Mouse (Mus musculus) heart, embryonic 10.5 days (tissue): ENCODE results near the gene Gm10570. TPM values are rescaled to one million over a fixed set of nuclear protein-coding genes. Genes with fewer than 3 reads are reported as not detected.

Experiments used
- DNase-seq: peaks from one replicate; pipeline ENCODE4 v3.0.0-alpha.2; 2017; ENCODE audit warnings: low spot score
- H3K27ac ChIP-seq: fragments of 300-500 bp; sonication (generic); 2 replicates; pipeline ENCODE4 v1.5.1; 2016; ENCODE audit warnings: mild to moderate bottlenecking
- H3K27me3 ChIP-seq: fragments of 300-500 bp; sonication (generic); 2 replicates; pipeline ENCODE4 v1.6.1; 2016; ENCODE audit warnings: mild to moderate bottlenecking; ENCODE audit not compliant: poor library complexity, insufficient read depth, severe bottlenecking
- H3K36me3 ChIP-seq: fragments of 300-500 bp; sonication (generic); 2 replicates; pipeline ENCODE4 v1.6.1; 2016; ENCODE audit warnings: mild to moderate bottlenecking, moderate library complexity
- H3K4me1 ChIP-seq: fragments of 300-500 bp; sonication (generic); 2 replicates; pipeline ENCODE4 v1.6.1; 2016; ENCODE audit warnings: mild to moderate bottlenecking
- H3K4me3 ChIP-seq: fragments of 300-500 bp; sonication (generic); 2 replicates; pipeline ENCODE4 v1.5.1; 2016; ENCODE audit warnings: mild to moderate bottlenecking, moderate library complexity
- H3K9me3 ChIP-seq: fragments of 300-500 bp; sonication (generic); 2 replicates; pipeline ENCODE4 v1.6.1; 2016; ENCODE audit warnings: mild to moderate bottlenecking, moderate library complexity
- WGBS: fragments of 180-500 bp; shearing (Covaris S2); methylation state at CpG from one replicate; pipeline ENCODE4 v1.1.7; 2016; 5-methylcytosine and 5-hydroxymethylcytosine counted together
- polyA plus RNA-seq: library from polyadenylated mRNA; unstranded; fragments of >200 nt; fragmentation: Nextera tagmentation; extraction: Ambion mirVana; gene quantifications from 2 replicates; pipeline ENCODE4 v1.2.1, GENCODE M21; 2016

Gm10570 gene
- polyA plus RNA-seq, result 0.58 and 1.1 TPM in 2 replicates

GRCm38 (mm10) chr4:130308231-130309081 lies at the start of gene Gm10570, which contains the start of gene Fabp3:
Gene Gm10570 (minus strand): TSS chr4:130308674.
Gene Fabp3 (plus strand): TSS chr4:130308595.
- H3K27ac ChIP-seq, result peak within 1 kb of the TSS; percentile 91
- no peaks in the 10 kb centered on the region for H3K9me3 ChIP-seq
- under 1% methylated on average over 52 of the region's 52 CpGs for WGBS
- DNase-seq, result peak; percentile 94
- H3K36me3 ChIP-seq, result peaks cover 12% of the 10 kb centered on the region
- peaks cover 63% of the 10 kb centered on the region for H3K27me3 ChIP-seq
- peak within 1 kb of the TSS; percentile 73 for H3K4me3 ChIP-seq
- peaks cover 58% of the 10 kb centered on the region for H3K4me1 ChIP-seq

- no peak for DNase-seq
- Histone ChIP-seq H3K27me3 (no peaks in the 10 kb centered on the region), H3K36me3 (peaks cover 35% of the 10 kb centered on the region)
Observed at GRCm38 (mm10) chr4:130357946-130358345, 49.5 kb upstream of the Gm10570 start.

GRCm38 (mm10) chr4:130352588-130352987 lies 44.1 kb upstream of the Gm10570 start:
- no peak for DNase-seq
- Histone ChIP-seq H3K36me3 (peaks cover 79% of the 10 kb centered on the region), H3K4me3 (no peak overlapping the region), H3K27me3 (no peaks in the 10 kb centered on the region), H3K9me3 (no peaks in the 10 kb centered on the region), H3K27ac (no peak overlapping the region), H3K4me1 (no peaks in the 10 kb centered on the region)
- 91% methylated on average over 7 of the region's 7 CpGs for WGBS

More at GRCm38 (mm10) chr4:130357946-130358345, 49.5 kb upstream of the Gm10570 start:
- Histone ChIP-seq H3K4me1 (peaks cover 17% of the 10 kb centered on the region), H3K4me3 (no peak overlapping the region), H3K9me3 (no peaks in the 10 kb centered on the region), H3K27ac (no peak overlapping the region)

- no peaks in the 10 kb centered on the region for H3K27me3 ChIP-seq
- H3K36me3 ChIP-seq, result peaks cover 69% of the 10 kb centered on the region
- H3K4me3 ChIP-seq, result no peak overlapping the region
- no peak overlapping the region for H3K27ac ChIP-seq
- no peaks in the 10 kb centered on the region for H3K9me3 ChIP-seq
- DNase-seq, result no peak
- WGBS, result 83% methylated on average over 16 of the region's 16 CpGs
- H3K4me1 ChIP-seq, result peaks cover 8% of the 10 kb centered on the region; the same call in 1 of the 2 replicates
Observed at GRCm38 (mm10) chr4:130350690-130351422, 42.4 kb upstream of the Gm10570 start.

GRCm38 (mm10) chr4:130349666-130350065 lies 41.2 kb upstream of the Gm10570 start:
- no peaks in the 10 kb centered on the region for H3K27me3 ChIP-seq
- 91% methylated on average over 6 of the region's 6 CpGs for WGBS
- peaks cover 73% of the 10 kb centered on the region for H3K36me3 ChIP-seq
- H3K27ac ChIP-seq, result no peak overlapping the region
- no peaks in the 10 kb centered on the region for H3K9me3 ChIP-seq
- no peak for DNase-seq
- peaks cover 8% of the 10 kb centered on the region; the same call in 1 of the 2 replicates for H3K4me1 ChIP-seq
- H3K4me3 ChIP-seq, result no peak overlapping the region

- Histone ChIP-seq H3K36me3 (peaks cover 46% of the 10 kb centered on the region), H3K4me1 (peaks cover 5% of the 10 kb centered on the region; the same call in 1 of the 2 replicates)
Observed at GRCm38 (mm10) chr4:130341691-130342090, 33.2 kb upstream of the Gm10570 start.

GRCm38 (mm10) chr4:130335867-130336266 lies 27.4 kb upstream of the Gm10570 start:
- Histone ChIP-seq H3K9me3 (no peaks in the 10 kb centered on the region), H3K36me3 (peaks cover 52% of the 10 kb centered on the region), H3K4me1 (no peaks in the 10 kb centered on the region), H3K27me3 (no peaks in the 10 kb centered on the region), H3K27ac (no peak overlapping the region), H3K4me3 (no peak overlapping the region)
- WGBS, result 89% methylated on average over 5 of the region's 5 CpGs
- DNase-seq, result no peak

More at GRCm38 (mm10) chr4:130341691-130342090, 33.2 kb upstream of the Gm10570 start:
- WGBS, result 38% methylated on average over 4 of the region's 4 CpGs
- Histone ChIP-seq H3K27ac (no peak overlapping the region), H3K4me3 (no peak overlapping the region), H3K27me3 (no peaks in the 10 kb centered on the region), H3K9me3 (no peaks in the 10 kb centered on the region)
- DNase-seq, result no peak

GRCm38 (mm10) chr4:130327366-130327765 lies 18.9 kb upstream of the Gm10570 start:
- WGBS, result 90% methylated on average over 9 of the region's 9 CpGs
- Histone ChIP-seq H3K4me1 (peaks cover 12% of the 10 kb centered on the region; the same call in 1 of the 2 replicates), H3K9me3 (no peaks in the 10 kb centered on the region), H3K27ac (no peak overlapping the region), H3K4me3 (no peak overlapping the region), H3K27me3 (no peaks in the 10 kb centered on the region), H3K36me3 (peaks cover 67% of the 10 kb centered on the region)
- DNase-seq, result no peak

- H3K27ac ChIP-seq, result no peak overlapping the region
- no peak overlapping the region for H3K4me3 ChIP-seq
- H3K36me3 ChIP-seq, result peaks cover 78% of the 10 kb centered on the region
- peaks cover 19% of the 10 kb centered on the region for H3K4me1 ChIP-seq
- 91% methylated on average over 2 of the region's 2 CpGs for WGBS
- no peaks in the 10 kb centered on the region for H3K9me3 ChIP-seq
- DNase-seq, result no peak
- H3K27me3 ChIP-seq, result no peaks in the 10 kb centered on the region
Observed at GRCm38 (mm10) chr4:130325446-130325845, 17.0 kb upstream of the Gm10570 start.

GRCm38 (mm10) chr4:130323607-130324006 lies 15.1 kb upstream of the Gm10570 start:
- Histone ChIP-seq H3K9me3 (no peaks in the 10 kb centered on the region), H3K36me3 (peaks cover 80% of the 10 kb centered on the region), H3K4me3 (no peak overlapping the region), H3K4me1 (peaks cover 24% of the 10 kb centered on the region), H3K27me3 (no peaks in the 10 kb centered on the region), H3K27ac (peak overlapping the region; percentile 4; the same call in 1 of the 2 replicates)
- 62% methylated on average over 5 of the region's 5 CpGs for WGBS
- no peak for DNase-seq

- H3K27me3 ChIP-seq, result no peaks in the 10 kb centered on the region
- no peak for DNase-seq
- no peaks in the 10 kb centered on the region for H3K9me3 ChIP-seq
- H3K4me3 ChIP-seq, result no peak overlapping the region
- peaks cover 28% of the 10 kb centered on the region for H3K4me1 ChIP-seq
- 41% methylated on average over 1 of the region's 1 CpGs for WGBS
- H3K36me3 ChIP-seq, result peaks cover 76% of the 10 kb centered on the region
- peak overlapping the region; percentile 4; the same call in 1 of the 2 replicates for H3K27ac ChIP-seq
Observed at GRCm38 (mm10) chr4:130323165-130323564, 14.7 kb upstream of the Gm10570 start.

- Histone ChIP-seq H3K27ac (no peak overlapping the region), H3K4me1 (peaks cover 33% of the 10 kb centered on the region), H3K36me3 (peaks cover 70% of the 10 kb centered on the region), H3K27me3 (no peaks in the 10 kb centered on the region), H3K4me3 (no peak overlapping the region), H3K9me3 (no peaks in the 10 kb centered on the region)
- DNase-seq, result no peak
- WGBS, result 85% methylated on average over 7 of the region's 7 CpGs
Observed at GRCm38 (mm10) chr4:130322567-130322966, 14.1 kb upstream of the Gm10570 start.

GRCm38 (mm10) chr4:130321640-130322039 lies 13.2 kb upstream of the Gm10570 start:
- no peak overlapping the region for H3K4me3 ChIP-seq
- H3K36me3 ChIP-seq, result peaks cover 66% of the 10 kb centered on the region
- H3K27me3 ChIP-seq, result no peaks in the 10 kb centered on the region
- WGBS, result 83% methylated on average over 7 of the region's 7 CpGs
- no peaks in the 10 kb centered on the region for H3K9me3 ChIP-seq
- H3K27ac ChIP-seq, result no peak overlapping the region
- H3K4me1 ChIP-seq, result peaks cover 37% of the 10 kb centered on the region
- no peak for DNase-seq
